Mouse (Mus musculus): ENCODE data around the gene Mrpl20.
A peak's percentile ranks its signal among the peaks of the same experiment; 100 is the strongest.

The Mrpl20 gene

DNA sequence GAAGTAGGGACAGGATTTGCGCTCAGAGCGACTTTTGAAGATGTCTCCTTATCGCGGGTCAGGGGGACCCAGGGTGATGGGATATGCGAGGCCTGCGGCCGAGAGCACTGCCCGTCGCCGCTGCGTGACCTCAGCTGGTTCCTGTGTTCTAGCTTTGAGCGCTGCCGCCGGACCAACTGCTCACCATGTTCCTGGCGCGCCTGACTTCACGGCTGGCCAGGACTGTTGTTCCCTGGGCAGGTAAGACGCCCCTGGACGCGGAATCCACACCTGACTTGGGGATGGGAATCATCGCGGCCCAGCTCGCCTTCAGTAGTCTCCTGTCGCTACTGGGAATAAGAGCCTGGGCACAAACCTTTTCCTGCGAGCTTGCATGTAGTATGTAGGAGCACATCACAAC, 29.2 kb downstream of the Mrpl20 start:
- DNase-seq (ENCODE audit: low spot score): no peak

- DNase-seq (ENCODE audit: low spot score): no peak
These were observed 29.6 kb downstream of the Mrpl20 start for GRCm38 (mm10) chr4:155832321-155832720.

DNA sequence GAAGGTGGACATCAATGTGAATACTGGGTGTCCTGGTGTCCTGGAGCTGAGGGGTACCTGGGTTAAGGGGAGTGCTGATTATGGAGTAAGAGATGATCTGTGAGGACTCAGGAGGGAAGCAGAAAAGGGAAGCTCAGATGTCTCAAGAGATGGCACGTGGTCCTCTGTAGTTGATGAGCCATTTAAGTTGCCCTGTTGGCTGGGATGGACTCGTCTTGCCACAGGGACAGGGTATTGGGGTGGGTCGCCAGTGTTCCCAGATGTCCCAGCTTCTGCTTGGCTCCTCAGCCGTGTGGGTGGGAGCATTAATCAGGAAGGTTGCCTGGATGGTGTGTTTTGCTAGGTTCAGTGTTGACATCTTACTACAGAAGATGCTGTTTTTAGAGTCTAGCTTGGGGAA, 30.6 kb downstream of the Mrpl20 start:
- no peak for DNase-seq (ENCODE audit: low spot score)

DNA sequence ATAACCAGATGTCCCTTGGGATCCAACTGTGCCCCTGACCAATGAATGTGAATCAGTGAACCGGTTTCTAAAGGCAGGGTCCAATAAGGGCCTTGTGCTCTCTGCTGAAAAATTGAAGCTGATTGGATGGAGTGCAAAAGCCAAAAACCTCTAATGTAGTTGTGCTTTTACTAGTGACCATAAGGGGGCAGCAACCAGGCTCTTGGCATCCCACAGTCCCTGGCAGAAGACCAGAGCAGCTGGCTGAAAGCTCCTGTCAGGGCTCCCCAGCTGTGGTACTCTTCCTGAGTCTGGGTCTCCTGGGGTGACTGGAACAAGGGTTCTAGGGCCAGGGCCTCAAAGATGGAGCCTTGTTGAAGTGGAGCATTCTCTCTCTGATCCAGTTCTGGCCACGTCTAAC, 31.2 kb downstream of the Mrpl20 start:
- peak; percentile 69 for DNase-seq (ENCODE audit: low spot score)

DNA sequence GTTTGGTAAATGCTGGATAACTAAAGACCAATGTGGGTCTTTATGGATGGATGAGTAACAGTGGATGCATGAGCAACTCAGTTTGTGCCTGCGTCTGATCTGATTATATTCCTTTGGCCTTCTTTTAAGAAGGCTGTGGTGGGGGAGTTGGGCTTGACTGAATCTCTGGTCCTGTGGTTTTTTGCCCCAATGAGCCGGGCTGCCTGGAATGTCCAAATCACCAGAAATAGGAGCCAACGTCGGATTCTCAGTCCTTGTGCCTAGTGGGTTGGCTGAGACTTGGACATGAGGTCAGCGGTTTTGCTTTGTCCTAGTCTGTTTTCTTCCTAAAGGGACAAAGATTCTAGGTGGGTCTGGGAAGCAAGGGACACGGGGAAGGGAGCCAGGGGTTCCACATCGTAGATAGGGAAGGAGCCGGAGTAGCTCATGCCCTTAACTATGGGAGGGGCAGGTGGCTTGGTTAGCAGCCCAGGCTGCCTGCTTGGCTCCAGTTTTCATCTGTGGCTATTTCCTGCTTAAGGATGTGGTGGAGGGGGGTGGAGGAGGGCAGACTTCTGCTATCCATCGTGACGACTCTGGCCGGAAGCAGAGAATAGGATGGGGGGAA, 34.8 kb downstream of the Mrpl20 start:
- no peak for DNase-seq (ENCODE audit: low spot score)

GRCm38 (mm10) chr4:155838187-155839153, 35.8 kb downstream of the Mrpl20 start:
- no peak for DNase-seq (ENCODE audit: low spot score)

GRCm38 (mm10) chr4:155839483-155839910, 36.8 kb downstream of the Mrpl20 start, which contains the start of gene Mxra8:
Gene Mxra8, plus strand, starts transcription at chr4:155839680.
- DNase-seq (ENCODE audit: low spot score): peak; percentile 67

DNA sequence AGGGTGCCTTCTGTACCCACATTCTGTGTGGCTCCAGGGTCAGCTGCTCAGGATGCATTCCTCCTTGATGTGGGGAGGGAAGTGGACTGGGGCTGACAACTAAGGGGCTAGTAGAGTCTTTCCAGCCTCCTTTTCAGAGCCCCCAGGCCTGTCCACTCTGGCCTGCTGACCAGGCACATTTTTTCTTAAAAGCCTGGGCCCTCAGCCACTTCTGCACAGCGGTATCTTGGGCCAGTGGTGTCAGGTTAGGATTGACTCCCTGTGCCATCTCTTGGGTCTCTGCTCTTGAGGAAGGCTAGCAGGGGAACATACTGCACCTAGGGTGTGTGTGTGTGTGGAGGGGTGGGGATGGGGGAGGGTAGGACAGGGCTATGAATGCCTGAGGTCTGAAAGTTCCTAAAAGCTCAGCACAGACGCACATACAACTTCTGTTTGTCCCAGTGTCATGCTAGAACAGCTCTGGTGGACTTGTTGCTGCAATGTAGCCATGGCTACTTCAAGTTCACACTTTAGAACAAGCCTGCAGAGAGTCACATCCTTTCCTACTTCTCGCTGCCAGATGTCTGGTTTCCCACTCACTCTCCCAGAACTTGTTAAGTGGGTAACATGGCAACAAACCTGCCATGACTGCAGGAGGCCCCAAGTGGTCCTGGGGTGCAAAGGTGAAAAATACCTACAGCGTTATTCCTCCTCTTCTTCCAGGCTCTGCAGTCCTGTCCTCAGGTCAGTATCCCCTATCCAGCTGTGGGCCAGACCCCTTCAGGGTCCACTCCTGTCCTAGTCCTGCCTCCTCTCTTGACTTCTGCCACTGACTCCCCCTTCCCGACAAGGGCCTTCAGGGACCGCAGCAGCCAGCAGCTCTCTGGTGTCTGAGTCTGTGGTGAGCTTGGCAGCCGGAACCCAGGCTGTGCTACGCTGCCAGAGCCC, 37.7 kb downstream of the Mrpl20 start:
- DNase-seq (ENCODE audit: low spot score): no peak

DNA sequence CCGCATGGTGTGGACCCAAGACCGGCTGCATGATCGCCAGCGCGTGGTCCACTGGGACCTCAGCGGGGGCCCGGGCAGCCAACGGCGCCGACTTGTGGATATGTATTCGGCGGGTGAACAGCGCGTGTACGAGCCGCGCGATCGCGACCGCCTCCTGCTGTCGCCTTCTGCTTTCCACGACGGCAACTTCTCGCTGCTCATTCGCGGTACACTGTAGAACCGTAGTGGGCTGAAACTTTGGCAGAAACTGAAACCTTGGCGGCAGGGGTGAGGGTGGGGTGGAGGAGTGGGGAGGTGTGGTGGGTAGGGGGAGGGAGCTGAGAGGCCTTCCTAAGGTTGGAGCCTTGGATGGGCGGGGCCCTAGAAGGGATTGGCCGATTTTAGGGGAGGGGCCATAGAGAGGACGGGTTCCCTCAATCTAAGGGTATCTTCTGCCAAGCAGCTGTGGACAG, 38.4 kb downstream of the Mrpl20 start:
- DNase-seq (ENCODE audit: low spot score): no peak

GRCm38 (mm10) chr4:155841651-155842270, 39.1 kb downstream of the Mrpl20 start:
- DNase-seq (ENCODE audit: low spot score): no peak

DNA sequence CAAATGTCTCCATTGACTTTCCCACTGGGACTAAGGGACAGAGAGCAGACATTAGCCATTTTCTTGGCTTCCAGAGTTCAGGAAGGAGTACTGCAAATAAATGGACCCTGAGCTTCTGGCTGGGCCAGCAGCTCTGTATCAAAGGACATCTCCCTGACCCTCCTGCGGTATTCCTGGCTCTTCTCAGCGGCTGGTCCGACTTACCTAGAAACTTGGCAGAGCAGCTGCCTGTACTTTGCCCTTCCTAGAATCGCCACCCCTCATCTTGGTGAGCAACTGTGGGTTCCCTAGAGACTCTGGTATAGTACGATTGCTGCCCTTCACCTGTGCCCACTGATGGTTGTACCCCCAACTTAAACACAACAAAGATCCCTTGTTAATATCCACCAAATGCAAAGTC, 40.6 kb downstream of the Mrpl20 start:
- DNase-seq (ENCODE audit: low spot score): no peak

- peak; percentile 97 for DNase-seq (ENCODE audit: low spot score)
These were observed 44.3 kb downstream of the Mrpl20 start, which contains the start of gene Dvl1 for GRCm38 (mm10) chr4:155846871-155847578. Gene Dvl1, plus strand, starts transcription at chr4:155847402.

- no peak for DNase-seq (ENCODE audit: low spot score)
These were observed 45.1 kb downstream of the Mrpl20 start for GRCm38 (mm10) chr4:155847591-155848352.

DNA sequence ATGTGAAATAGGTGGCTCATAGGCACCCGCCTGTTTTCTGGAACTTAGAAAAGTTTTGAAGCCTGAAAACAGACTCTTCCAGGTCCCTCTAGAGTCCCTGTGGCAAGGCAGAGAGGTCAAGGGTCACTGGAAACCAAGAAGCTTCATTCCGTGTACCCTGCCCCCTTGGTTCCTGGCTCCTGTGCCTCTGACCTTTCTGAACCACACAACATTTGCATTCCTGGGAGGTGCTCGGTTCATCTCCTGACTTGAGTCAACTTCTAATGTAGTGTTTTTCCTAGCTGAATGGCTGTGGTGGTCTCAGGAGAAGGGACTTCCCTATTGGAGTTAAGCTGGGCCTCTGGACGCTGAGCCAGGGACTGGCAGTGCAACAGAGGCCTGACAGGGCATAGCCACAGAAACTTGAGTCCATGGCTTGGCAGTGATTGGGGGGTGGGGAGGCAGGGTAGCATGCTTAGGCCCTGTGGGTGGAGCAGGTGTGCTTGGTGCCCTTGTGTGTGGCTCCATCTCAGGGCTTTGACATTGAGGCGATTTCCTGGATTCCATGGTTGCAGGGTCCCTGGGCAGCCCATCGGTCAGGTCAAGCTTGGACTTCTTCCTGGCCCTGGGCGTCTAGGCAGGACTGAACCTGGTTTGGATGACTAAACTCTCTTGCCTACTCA, 45.9 kb downstream of the Mrpl20 start:
- DNase-seq (ENCODE audit: low spot score): no peak

DNA sequence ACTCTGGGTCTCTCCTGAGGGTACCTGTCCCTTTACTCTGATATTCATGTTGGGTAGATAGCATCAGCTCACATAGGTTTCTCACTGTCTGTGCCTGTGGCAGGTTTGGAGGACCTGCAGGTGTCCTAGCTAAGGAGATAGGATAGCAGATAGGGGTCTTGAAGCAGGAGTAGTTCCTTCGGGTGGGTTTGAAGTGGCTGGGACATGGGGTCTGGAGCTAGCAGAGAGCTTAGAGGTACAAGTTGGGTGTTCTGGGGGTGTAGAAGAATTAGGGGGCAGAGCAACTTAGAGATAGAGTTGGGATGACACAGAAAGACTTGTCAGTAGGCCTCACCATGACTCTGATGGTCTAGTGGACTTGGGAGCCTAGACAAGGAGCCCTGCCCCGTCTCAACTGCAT, 46.7 kb downstream of the Mrpl20 start:
- no peak for DNase-seq (ENCODE audit: low spot score)

GRCm38 (mm10) chr4:155849792-155850451, 47.2 kb downstream of the Mrpl20 start:
- DNase-seq (ENCODE audit: low spot score): no peak

DNA sequence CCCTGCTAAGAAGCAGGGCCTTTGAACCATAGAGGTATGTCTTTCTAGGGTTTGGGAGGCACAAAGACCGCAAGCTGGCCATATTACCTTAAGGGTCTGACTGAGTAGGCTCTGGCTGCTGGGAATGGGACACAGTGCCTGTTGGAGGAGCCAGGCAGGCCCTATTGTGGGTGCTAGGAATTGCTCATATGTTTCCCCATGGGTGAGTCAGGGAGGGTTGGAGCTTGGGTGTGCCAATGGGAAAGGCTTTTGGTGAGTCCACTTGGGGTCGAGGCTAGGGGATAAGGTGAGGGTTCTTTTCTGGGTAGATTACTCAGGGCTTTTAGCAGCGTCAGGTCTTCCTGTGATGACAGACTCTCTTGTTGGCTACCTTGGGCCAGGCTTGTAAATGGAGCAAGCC, 48.7 kb downstream of the Mrpl20 start:
- no peak for DNase-seq (ENCODE audit: low spot score)

GRCm38 (mm10) chr4:155851951-155852411, 49.3 kb downstream of the Mrpl20 start:
- no peak for DNase-seq (ENCODE audit: low spot score)

DNA sequence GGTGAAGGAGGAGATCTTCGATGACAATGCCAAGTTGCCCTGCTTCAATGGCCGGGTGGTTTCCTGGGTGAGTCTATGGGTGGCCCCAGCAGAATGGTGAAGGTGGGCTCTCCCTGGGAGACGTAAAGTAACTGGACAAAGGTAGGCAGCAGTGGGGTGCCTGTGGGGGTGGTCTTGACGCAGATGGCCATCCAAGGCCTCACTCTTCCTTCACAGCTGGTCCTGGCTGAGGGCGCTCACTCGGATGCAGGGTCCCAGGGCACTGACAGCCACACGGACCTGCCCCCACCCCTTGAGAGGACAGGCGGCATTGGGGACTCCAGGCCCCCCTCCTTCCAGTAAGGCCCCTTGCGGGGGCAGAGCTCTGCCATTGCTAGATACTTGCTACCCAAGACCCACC, 50.7 kb downstream of the Mrpl20 start:
- DNase-seq (ENCODE audit: low spot score): no peak

Measured in ovary, postnatal 10 days (tissue).